In genomic region chrX:155643975-155644374, GRCm38 (mm10) we compare ENCODE assay signal across 10 mouse cellular contexts. TPM values are rescaled to one million over a fixed set of nuclear protein-coding genes. Genes with fewer than 3 reads are reported as not detected.
DNase-seq lines count a peak whose midpoint lies in the region; ATAC-seq and TF ChIP-seq lines count a peak whose summit lies in the region.
"Had no signal": no experiment of that assay in that cellular context is flagged by ENCODE, and none has a peak within 500 bp of the region (broad histone marks: within the 10 kb centered on the region; RNA-seq: fewer than 3 reads in every experiment).

No protein-coding gene starts in this region.

- ATAC-seq in common myeloid progenitor, adult 5-6 weeks (replicated peaks; ENCODE audit: low read depth, poor library complexity, severe bottlenecking), result peak; percentile 84

- TF ChIP-seq CTCF in cerebellum, adult 2 months (IDR thresholded peaks at IDR 0.05; ENCODE audit: borderline replicate concordance, insufficient read depth, low read depth, low read length), result peak; percentile 42; the same call in 1 of the 2 replicates
- peak; percentile 84 for TF ChIP-seq CTCF in layer of hippocampus, adult 2 months (conservative IDR thresholded peaks at IDR 0.05)

- H3K4me1 ChIP-seq in cerebellum, adult 2 months (ENCODE audit: control insufficient read depth, insufficient read depth, low read length), result no peaks in the 10 kb centered on the region
- H3K4me1 ChIP-seq: heart, embryonic 13.5 days; limb, embryonic 13.5 days had no signal

- no peak overlapping the region for H3K27ac ChIP-seq in cerebellum, adult 2 months (ENCODE audit: insufficient read depth, low read length)
- no peak overlapping the region for H3K27ac ChIP-seq in layer of hippocampus, adult 2 months
- H3K27ac ChIP-seq: heart, embryonic 13.5 days; limb, embryonic 13.5 days had no signal

- no peaks in the 10 kb centered on the region for H3K27me3 ChIP-seq in cerebellum, adult 2 months (ENCODE audit: control insufficient read depth, insufficient read depth, low read length)
- H3K27me3 ChIP-seq: heart, embryonic 13.5 days; limb, embryonic 13.5 days had no signal

- TF ChIP-seq POLR2A in cerebellum, adult 2 months (IDR thresholded peaks at IDR 0.05; ENCODE audit: borderline replicate concordance, insufficient read depth, low read length), result no peak

- DNase-seq in cerebellum, adult 2 months, result peak in 1 of 2 experiments; percentile 21
- DNase-seq in cerebellum, adult 11 months, result no peak
- peak in 1 of 2 experiments; percentile 42 for DNase-seq in layer of hippocampus, adult 2 months (ENCODE audit: low spot score in 2 of 2)
- DNase-seq in layer of hippocampus, postnatal 25 days (ENCODE audit: extremely low spot score in 1 of 2, low spot score in 1 of 2), result no peak
- peak; percentile 16 for DNase-seq in A20 (ENCODE audit: low read depth, low spot score)
- no peak for DNase-seq in urinary bladder, adult 2 months (ENCODE audit: low spot score)
- no peak for DNase-seq in urinary bladder, postnatal 36 days (ENCODE audit: low spot score in 2 of 2)

- WGBS in cerebellum, adult 2 months, result 24% methylated on average over 1 of the region's 1 CpGs

- H3K4me3 ChIP-seq in cerebellum, adult 2 months (replicated peaks; ENCODE audit: insufficient read depth, low read depth, low read length), result no peak overlapping the region
- H3K4me3 ChIP-seq in layer of hippocampus, adult 2 months, result no peak overlapping the region
- H3K4me3 ChIP-seq: heart, embryonic 13.5 days; limb, embryonic 13.5 days had no signal

RNA-seq across cellular contexts. Expression of gene Gm15155, which starts 19.4 kb away (rescaled TPM):
- polyA plus RNA-seq in cerebellum, adult 2 months (2012; rRNA removed), result 0.11 TPM in 1 of 2 replicates, not detected in the other
- not detected for total RNA-seq in layer of hippocampus, adult 2 months (2021)
- not detected for total RNA-seq in layer of hippocampus, postnatal 25 days (2021)
- total RNA-seq in common myeloid progenitor, adult 5-6 weeks (2017), result not detected in 2 replicates
- 0.27 TPM in 1 of 2 replicates, not detected in the other for polyA plus RNA-seq in urinary bladder, adult 2 months (2012; rRNA removed)
- polyA plus RNA-seq: heart, embryonic 13.5 days; limb, embryonic 13.5 days had no signal

RNA-seq across cellular contexts. Expression of gene Ptchd1, which starts 20.4 kb away (rescaled TPM):
- 11.9 and 15.9 TPM in 2 replicates for polyA plus RNA-seq in cerebellum, adult 2 months (2012; rRNA removed)
- 1 to 10 TPM; 5.8 to 6.6 TPM for total RNA-seq in layer of hippocampus, adult 2 months (2021)
- total RNA-seq in layer of hippocampus, postnatal 25 days (2021), result 1 to 10 TPM; 7.1 to 7.9 TPM
- total RNA-seq in common myeloid progenitor, adult 5-6 weeks (2017), result 0.32 TPM in 1 of 2 replicates, not detected in the other
- polyA plus RNA-seq in urinary bladder, adult 2 months (2012; rRNA removed), result 2.5 and 4.0 TPM in 2 replicates
